Mouse (Mus musculus): ENCODE results near the gene Nectin1. TPM values are rescaled to one million over a fixed set of nuclear protein-coding genes. Genes with fewer than 3 reads are reported as not detected.

The Nectin1 gene
- polyA plus RNA-seq (2015; fragmentation: Illumina TruSeq; extraction: RNeasy Lipid Tissue Mini Kit (QIAGEN cat#74804); ENCODE audit: low read depth, low replicate concordance) = 14.2 TPM

GRCm38 (mm10) chr9:43743647-43744137, at the start of gene Nectin1:
Gene Nectin1, plus strand, starts transcription at chr9:43743984.

